Mouse (Mus musculus) kidney, adult 2 months (tissue): ENCODE results near the gene Cib4.

Source experiments
- CTCF ChIP-seq: fragments of 200-500 bp; conservative IDR thresholded peaks from 2 replicates; pipeline ENCODE4 v1.5.1; 2011; ENCODE audit warnings: low read depth, mild to moderate bottlenecking, control low read depth, low read length, moderate library complexity, mixed read lengths; ENCODE audit not compliant: insufficient read depth, insufficient read length
- POLR2A ChIP-seq: fragments of 200-500 bp; IDR thresholded peaks from one replicate; pipeline ENCODE4 v1.6.1; 2011; ENCODE audit warnings: low read depth, low read length, control low read depth

DNA sequence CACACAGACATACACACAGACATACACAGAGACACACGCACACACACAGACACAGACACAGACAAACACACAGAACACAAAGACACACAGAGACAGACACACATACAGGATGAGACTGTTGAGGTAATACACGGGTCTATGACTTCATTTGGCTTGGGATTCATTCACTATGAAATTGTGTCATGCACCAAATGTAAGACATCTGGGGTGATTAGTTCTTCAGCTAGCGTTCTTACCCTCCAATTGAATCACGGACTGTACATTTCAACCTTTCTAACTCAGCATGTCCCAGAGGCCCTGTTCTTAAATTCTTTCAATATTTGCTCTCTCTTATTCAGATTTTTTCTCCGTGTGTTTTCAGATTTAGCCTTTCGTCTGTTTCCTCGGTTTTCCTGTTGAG lies 51.0 kb downstream of the Cib4 start:
- no peak for TF ChIP-seq CTCF
- TF ChIP-seq POLR2A = no peak
